Mouse (Mus musculus) brain, embryonic 14.5 days (tissue): Measurements from ENCODE around the gene Slc25a21.

Source experiments
- CTCF ChIP-seq: fragments of 200-500 bp; IDR thresholded peaks from 2 replicates; pipeline ENCODE4 v1.5.1; 2012; ENCODE audit warnings: inconsistent platforms, mild to moderate bottlenecking, moderate library complexity, borderline replicate concordance; ENCODE audit not compliant: insufficient read depth, insufficient read length; ENCODE audit errors: extremely low read depth
- POLR2A ChIP-seq: fragments of 200-500 bp; IDR thresholded peaks from 2 replicates; pipeline ENCODE4 v1.6.1; 2012; ENCODE audit warnings: mild to moderate bottlenecking, inconsistent platforms, borderline replicate concordance; ENCODE audit not compliant: poor library complexity, insufficient read depth, insufficient read length, severe bottlenecking; ENCODE audit errors: extremely low read depth

- TF ChIP-seq CTCF (no peak), POLR2A (no peak)
Measured at GRCm38 (mm10) chr12:57198269-57198668, 997 bp upstream of the Slc25a21 start.
